Mouse (Mus musculus): ENCODE measurements around the gene Slc38a1. TPM values are rescaled to one million over a fixed set of nuclear protein-coding genes. Genes with fewer than 3 reads are reported as not detected.

Gene Slc38a1
- polyA plus RNA-seq, 1 experiment from 2014 or later: 98.8 TPM

GRCm38 (mm10) chr15:96686201-96687159 lies 43.8 kb upstream of the Slc38a1 start:
- 85% methylated on average over 9 of the region's 9 CpGs for WGBS
- Histone ChIP-seq H3K27me3 (ENCODE audit: control insufficient read depth, insufficient read depth, low read length) (no peaks in the 10 kb centered on the region), H3K4me2 (replicated peaks; ENCODE audit: low read depth, low read length) (no peak overlapping the region), H3K9ac (ENCODE audit: low read depth, low read length) (no peak overlapping the region), H3K9me3 (ENCODE audit: control insufficient read depth, low read length) (no peaks in the 10 kb centered on the region), H3K4me3 (ENCODE audit: low read length) (no peak overlapping the region), H3K36me3 (ENCODE audit: control insufficient read depth, insufficient read depth, low read length) (peaks cover 40% of the 10 kb centered on the region), H3K4me1 (ENCODE audit: control insufficient read depth, insufficient read depth, low read length) (no peaks in the 10 kb centered on the region), H3K27ac (ENCODE audit: low read depth, low read length) (no peak overlapping the region)
- 0 out of 2 replicates have a peak, but pooled peaks have one; percentile 12 for ATAC-seq (ENCODE audit: low FRiP score, low TSS enrichment)

GRCm38 (mm10) chr15:96685273-96685672 lies 42.6 kb upstream of the Slc38a1 start:
- H3K4me2 ChIP-seq (replicated peaks; ENCODE audit: low read depth, low read length): no peak overlapping the region
- no peaks in the 10 kb centered on the region for H3K4me1 ChIP-seq (ENCODE audit: control insufficient read depth, insufficient read depth, low read length)
- ATAC-seq (ENCODE audit: low FRiP score, low TSS enrichment): no peak
- no peaks in the 10 kb centered on the region for H3K9me3 ChIP-seq (ENCODE audit: control insufficient read depth, low read length)
- no peaks in the 10 kb centered on the region for H3K27me3 ChIP-seq (ENCODE audit: control insufficient read depth, insufficient read depth, low read length)
- H3K27ac ChIP-seq (ENCODE audit: low read depth, low read length): no peak overlapping the region
- peaks cover 28% of the 10 kb centered on the region for H3K36me3 ChIP-seq (ENCODE audit: control insufficient read depth, insufficient read depth, low read length)
- 69% methylated on average over 6 of the region's 6 CpGs for WGBS
- no peak overlapping the region for H3K9ac ChIP-seq (ENCODE audit: low read depth, low read length)
- H3K4me3 ChIP-seq (ENCODE audit: low read length): no peak overlapping the region

GRCm38 (mm10) chr15:96684132-96684830 lies 41.6 kb upstream of the Slc38a1 start:
- no peak overlapping the region for H3K27ac ChIP-seq (ENCODE audit: low read depth, low read length)
- H3K36me3 ChIP-seq (ENCODE audit: control insufficient read depth, insufficient read depth, low read length): peaks cover 19% of the 10 kb centered on the region
- ATAC-seq (ENCODE audit: low FRiP score, low TSS enrichment): peak; percentile 18; the same call in 1 of the 2 replicates
- no peaks in the 10 kb centered on the region for H3K27me3 ChIP-seq (ENCODE audit: control insufficient read depth, insufficient read depth, low read length)
- 42% methylated on average over 11 of the region's 11 CpGs for WGBS
- no peak overlapping the region for H3K4me2 ChIP-seq (replicated peaks; ENCODE audit: low read depth, low read length)
- no peaks in the 10 kb centered on the region for H3K4me1 ChIP-seq (ENCODE audit: control insufficient read depth, insufficient read depth, low read length)
- no peak overlapping the region for H3K9ac ChIP-seq (ENCODE audit: low read depth, low read length)
- no peaks in the 10 kb centered on the region for H3K9me3 ChIP-seq (ENCODE audit: control insufficient read depth, low read length)
- H3K4me3 ChIP-seq (ENCODE audit: low read length): no peak overlapping the region

- 62% methylated on average over 19 of the region's 19 CpGs for WGBS
- no peak overlapping the region for H3K27ac ChIP-seq (ENCODE audit: low read depth, low read length)
- no peak for ATAC-seq (ENCODE audit: low FRiP score, low TSS enrichment)
- H3K4me3 ChIP-seq (ENCODE audit: low read length): no peak overlapping the region
- no peaks in the 10 kb centered on the region for H3K27me3 ChIP-seq (ENCODE audit: control insufficient read depth, insufficient read depth, low read length)
- H3K9me3 ChIP-seq (ENCODE audit: control insufficient read depth, low read length): no peaks in the 10 kb centered on the region
- H3K4me1 ChIP-seq (ENCODE audit: control insufficient read depth, insufficient read depth, low read length): no peaks in the 10 kb centered on the region
- no peak overlapping the region for H3K4me2 ChIP-seq (replicated peaks; ENCODE audit: low read depth, low read length)
- H3K36me3 ChIP-seq (ENCODE audit: control insufficient read depth, insufficient read depth, low read length): no peaks in the 10 kb centered on the region
- no peak overlapping the region for H3K9ac ChIP-seq (ENCODE audit: low read depth, low read length)
Measured at GRCm38 (mm10) chr15:96678871-96679773, 36.4 kb upstream of the Slc38a1 start.

GRCm38 (mm10) chr15:96676518-96676917 lies 33.8 kb upstream of the Slc38a1 start:
- H3K36me3 ChIP-seq (ENCODE audit: control insufficient read depth, insufficient read depth, low read length): no peaks in the 10 kb centered on the region
- H3K27me3 ChIP-seq (ENCODE audit: control insufficient read depth, insufficient read depth, low read length): no peaks in the 10 kb centered on the region
- ATAC-seq (ENCODE audit: low FRiP score, low TSS enrichment): 0 out of 2 replicates have a peak, but pooled peaks have one; percentile 12
- H3K4me3 ChIP-seq (ENCODE audit: low read length): no peak overlapping the region
- H3K27ac ChIP-seq (ENCODE audit: low read depth, low read length): no peak overlapping the region
- H3K9me3 ChIP-seq (ENCODE audit: control insufficient read depth, low read length): no peaks in the 10 kb centered on the region
- WGBS: 45% methylated on average over 10 of the region's 10 CpGs
- no peak overlapping the region for H3K9ac ChIP-seq (ENCODE audit: low read depth, low read length)
- no peaks in the 10 kb centered on the region for H3K4me1 ChIP-seq (ENCODE audit: control insufficient read depth, insufficient read depth, low read length)
- H3K4me2 ChIP-seq (replicated peaks; ENCODE audit: low read depth, low read length): no peak overlapping the region

- no peaks in the 10 kb centered on the region for H3K4me1 ChIP-seq (ENCODE audit: control insufficient read depth, insufficient read depth, low read length)
- no peak overlapping the region for H3K4me2 ChIP-seq (replicated peaks; ENCODE audit: low read depth, low read length)
- H3K4me3 ChIP-seq (ENCODE audit: low read length): no peak overlapping the region
- no peak overlapping the region for H3K27ac ChIP-seq (ENCODE audit: low read depth, low read length)
- no peaks in the 10 kb centered on the region for H3K27me3 ChIP-seq (ENCODE audit: control insufficient read depth, insufficient read depth, low read length)
- H3K9me3 ChIP-seq (ENCODE audit: control insufficient read depth, low read length): no peaks in the 10 kb centered on the region
- H3K9ac ChIP-seq (ENCODE audit: low read depth, low read length): no peak overlapping the region
- WGBS: 83% methylated on average over 15 of the region's 15 CpGs
- no peak for ATAC-seq (ENCODE audit: low FRiP score, low TSS enrichment)
- H3K36me3 ChIP-seq (ENCODE audit: control insufficient read depth, insufficient read depth, low read length): no peaks in the 10 kb centered on the region
Measured at GRCm38 (mm10) chr15:96675744-96676143, 33.0 kb upstream of the Slc38a1 start.

- no peak overlapping the region for H3K4me2 ChIP-seq (replicated peaks; ENCODE audit: low read depth, low read length)
- WGBS: 82% methylated on average over 11 of the region's 11 CpGs
- H3K4me1 ChIP-seq (ENCODE audit: control insufficient read depth, insufficient read depth, low read length): no peaks in the 10 kb centered on the region
- H3K4me3 ChIP-seq (ENCODE audit: low read length): no peak overlapping the region
- ATAC-seq (ENCODE audit: low FRiP score, low TSS enrichment): no peak
- no peak overlapping the region for H3K27ac ChIP-seq (ENCODE audit: low read depth, low read length)
- no peaks in the 10 kb centered on the region for H3K27me3 ChIP-seq (ENCODE audit: control insufficient read depth, insufficient read depth, low read length)
- no peaks in the 10 kb centered on the region for H3K9me3 ChIP-seq (ENCODE audit: control insufficient read depth, low read length)
- no peaks in the 10 kb centered on the region for H3K36me3 ChIP-seq (ENCODE audit: control insufficient read depth, insufficient read depth, low read length)
- H3K9ac ChIP-seq (ENCODE audit: low read depth, low read length): no peak overlapping the region
Measured at GRCm38 (mm10) chr15:96675055-96675454, 32.3 kb upstream of the Slc38a1 start.

- 77% methylated on average over 1 of the region's 1 CpGs for WGBS
- Histone ChIP-seq H3K4me1 (ENCODE audit: control insufficient read depth, insufficient read depth, low read length) (no peaks in the 10 kb centered on the region), H3K9ac (ENCODE audit: low read depth, low read length) (no peak overlapping the region), H3K36me3 (ENCODE audit: control insufficient read depth, insufficient read depth, low read length) (no peaks in the 10 kb centered on the region), H3K27me3 (ENCODE audit: control insufficient read depth, insufficient read depth, low read length) (no peaks in the 10 kb centered on the region), H3K4me3 (ENCODE audit: low read length) (no peak overlapping the region), H3K27ac (ENCODE audit: low read depth, low read length) (no peak overlapping the region), H3K4me2 (replicated peaks; ENCODE audit: low read depth, low read length) (no peak overlapping the region), H3K9me3 (ENCODE audit: control insufficient read depth, low read length) (no peaks in the 10 kb centered on the region)
- no peak for ATAC-seq (ENCODE audit: low FRiP score, low TSS enrichment)
Measured at GRCm38 (mm10) chr15:96674089-96674488, 31.4 kb upstream of the Slc38a1 start.
